Mouse (Mus musculus): Measurements from ENCODE around the gene Pklr.

Pklr gene

DNA sequence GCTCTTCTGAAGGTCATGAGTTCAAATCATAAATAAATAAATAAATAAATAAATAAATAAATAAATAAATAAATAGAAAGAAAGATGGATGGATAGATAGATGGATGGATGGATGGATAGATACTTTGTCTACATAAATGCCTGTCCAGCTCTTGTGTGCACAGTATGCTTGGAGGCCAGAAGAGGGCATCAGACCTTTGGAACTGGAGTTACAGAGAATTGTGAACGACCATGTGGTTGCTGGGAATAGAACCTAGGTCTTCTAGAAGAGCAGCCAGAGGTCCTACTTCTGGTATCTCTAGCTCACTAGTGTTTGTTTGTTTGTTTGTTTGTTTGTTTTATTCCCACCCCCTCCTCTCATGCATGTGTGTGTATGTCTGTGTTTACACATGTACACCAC is 57.4 kb downstream of the Pklr start:
- in situ Hi-C loops (cut with MboI, MseI) = no loop called here

GRCm38 (mm10) chr3:89193853-89194252 is 57.9 kb downstream of the Pklr start:
- in situ Hi-C loops (cut with MboI, MseI) = no loop called here
